Mouse (Mus musculus) C2C12 (cell line): Measurements from ENCODE around the gene Map7d1.

ENCODE experiments used
- CEBPB ChIP-seq: IDR thresholded peaks from one replicate; pipeline ENCODE4 v1.6.1; 2011; ENCODE audit warnings: low read depth, mild to moderate bottlenecking, control low read depth, moderate library complexity
- CTCF ChIP-seq: IDR thresholded peaks from one replicate; pipeline ENCODE4 v1.5.1; 2011; ENCODE audit not compliant: control insufficient read depth, insufficient read depth, insufficient read length
- MAX ChIP-seq: IDR thresholded peaks from one replicate; pipeline ENCODE4 v1.6.1; 2011; ENCODE audit warnings: mild to moderate bottlenecking, control low read depth
- MYOD1 ChIP-seq: IDR thresholded peaks from one replicate; pipeline ENCODE4 v1.6.1; 2011; ENCODE audit warnings: low read depth; ENCODE audit not compliant: control insufficient read depth, insufficient read length
- MYOG ChIP-seq: IDR thresholded peaks from one replicate; pipeline ENCODE4 v1.6.1; 2011; ENCODE audit not compliant: control insufficient read depth, insufficient read length; ENCODE audit errors: extremely low read depth
- USF1 ChIP-seq: IDR thresholded peaks from one replicate; pipeline ENCODE4 v1.6.1; 2011; ENCODE audit warnings: low read depth, mild to moderate bottlenecking, control low read depth, moderate library complexity

GRCm38 (mm10) chr4:126275081-126275480, 18.9 kb upstream of the Map7d1 start:
- TF ChIP-seq USF1 (no peak), CTCF (no peak), MYOD1 (no peak), CEBPB (no peak), MAX (no peak), MYOG (no peak)
